Mouse (Mus musculus): ENCODE measurements around the gene Fam208b. TPM values are rescaled to one million over a fixed set of nuclear protein-coding genes. Genes with fewer than 3 reads are reported as not detected.
"Not testable (repeated sequence)": the region's sequence is repeated elsewhere in the genome, so short reads cannot be mapped to it uniquely, and the experiment has no call there.

Fam208b gene
- polyA plus RNA-seq, 1 experiment = 4.3 TPM

GRCm38 (mm10) chr13:3541159-3541782 is 69.6 kb downstream of the Fam208b start:
- DNase-seq = no peak
- 57% methylated on average over 2 of the region's 2 CpGs for WGBS

GRCm38 (mm10) chr13:3540166-3540565 is 70.7 kb downstream of the Fam208b start:
- H3K4me1 ChIP-seq (ENCODE audit: control insufficient read depth, insufficient read depth, low read length) = peaks cover 9% of the 10 kb centered on the region
- H3K4me3 ChIP-seq (replicated peaks; ENCODE audit: extremely low read depth, low read depth, low read length) = no peak overlapping the region
- TF ChIP-seq POLR2A (IDR thresholded peaks at IDR 0.05; ENCODE audit: borderline replicate concordance, extremely low read depth, low read depth, low read length) (no peak), CTCF (IDR thresholded peaks at IDR 0.05; ENCODE audit: insufficient read depth, low read length) (no peak)
- DNase-seq = no peak
- 53% methylated on average over 2 of the region's 2 CpGs for WGBS

More at GRCm38 (mm10) chr13:3541159-3541782, 69.6 kb downstream of the Fam208b start:
- no peak for TF ChIP-seq POLR2A (IDR thresholded peaks at IDR 0.05; ENCODE audit: borderline replicate concordance, extremely low read depth, low read depth, low read length)
- TF ChIP-seq CTCF (IDR thresholded peaks at IDR 0.05; ENCODE audit: insufficient read depth, low read length) = no peak
- Histone ChIP-seq H3K4me1 (ENCODE audit: control insufficient read depth, insufficient read depth, low read length) (peaks cover 15% of the 10 kb centered on the region), H3K4me3 (replicated peaks; ENCODE audit: extremely low read depth, low read depth, low read length) (no peak overlapping the region)

- no peak for TF ChIP-seq CTCF (IDR thresholded peaks at IDR 0.05; ENCODE audit: insufficient read depth, low read length)
- no peak for TF ChIP-seq POLR2A (IDR thresholded peaks at IDR 0.05; ENCODE audit: borderline replicate concordance, extremely low read depth, low read depth, low read length)
- H3K4me3 ChIP-seq (replicated peaks; ENCODE audit: extremely low read depth, low read depth, low read length) = peak overlapping the region; percentile 85
- 1% methylated on average over 15 of the region's 15 CpGs for WGBS
- DNase-seq = no peak
- peaks cover 7% of the 10 kb centered on the region for H3K4me1 ChIP-seq (ENCODE audit: control insufficient read depth, insufficient read depth, low read length)
Measured at GRCm38 (mm10) chr13:3538969-3539562, 71.8 kb downstream of the Fam208b start.

- TF ChIP-seq CTCF (IDR thresholded peaks at IDR 0.05; ENCODE audit: insufficient read depth, low read length) (no peak), POLR2A (IDR thresholded peaks at IDR 0.05; ENCODE audit: borderline replicate concordance, extremely low read depth, low read depth, low read length) (peak; percentile 64; the same call in 1 of the 2 replicates)
- WGBS = under 1% methylated on average over 58 of the region's 59 CpGs
- Histone ChIP-seq H3K4me3 (replicated peaks; ENCODE audit: extremely low read depth, low read depth, low read length) (peak overlapping the region; percentile 85), H3K4me1 (ENCODE audit: control insufficient read depth, insufficient read depth, low read length) (peaks cover 4% of the 10 kb centered on the region)
- DNase-seq = peak; percentile 79
Measured at GRCm38 (mm10) chr13:3538223-3538968, 72.5 kb downstream of the Fam208b start.

- WGBS = 1% methylated on average over 47 of the region's 47 CpGs
- TF ChIP-seq CTCF (IDR thresholded peaks at IDR 0.05; ENCODE audit: insufficient read depth, low read length) = no peak
- peak; percentile 72; the same call in 1 of the 2 replicates for TF ChIP-seq POLR2A (IDR thresholded peaks at IDR 0.05; ENCODE audit: borderline replicate concordance, extremely low read depth, low read depth, low read length)
- H3K4me3 ChIP-seq (replicated peaks; ENCODE audit: extremely low read depth, low read depth, low read length) = peak within 1 kb of the TSS; percentile 99
- peak; percentile 96 for DNase-seq
- H3K4me1 ChIP-seq (ENCODE audit: control insufficient read depth, insufficient read depth, low read length) = peaks cover 4% of the 10 kb centered on the region
Measured at GRCm38 (mm10) chr13:3537594-3538222, 73.2 kb downstream of the Fam208b start, which contains the start of gene Gdi2. Gdi2 (plus strand) TSS chr13:3538063.

- H3K4me1 ChIP-seq (ENCODE audit: control insufficient read depth, insufficient read depth, low read length) = no peaks in the 10 kb centered on the region
- TF ChIP-seq CTCF (IDR thresholded peaks at IDR 0.05; ENCODE audit: insufficient read depth, low read length) (no peak), POLR2A (IDR thresholded peaks at IDR 0.05; ENCODE audit: borderline replicate concordance, extremely low read depth, low read depth, low read length) (no peak)
- 91% methylated on average over 4 of the region's 4 CpGs for WGBS
Measured at GRCm38 (mm10) chr13:3534146-3534545, 76.8 kb downstream of the Fam208b start.

GRCm38 (mm10) chr13:3532451-3532850 is 78.5 kb downstream of the Fam208b start:
- no peak for TF ChIP-seq CTCF (IDR thresholded peaks at IDR 0.05; ENCODE audit: insufficient read depth, low read length)
- no peak for TF ChIP-seq POLR2A (IDR thresholded peaks at IDR 0.05; ENCODE audit: borderline replicate concordance, extremely low read depth, low read depth, low read length)
- 58% methylated on average over 4 of the region's 4 CpGs for WGBS
- H3K4me1 ChIP-seq (ENCODE audit: control insufficient read depth, insufficient read depth, low read length) = no peaks in the 10 kb centered on the region
- DNase-seq = no peak
- no peak overlapping the region for H3K4me3 ChIP-seq (replicated peaks; ENCODE audit: extremely low read depth, low read depth, low read length)

More at GRCm38 (mm10) chr13:3534146-3534545, 76.8 kb downstream of the Fam208b start:
- no peak for DNase-seq
- H3K4me3 ChIP-seq (replicated peaks; ENCODE audit: extremely low read depth, low read depth, low read length) = no peak overlapping the region

GRCm38 (mm10) chr13:3531692-3532320 is 79.1 kb downstream of the Fam208b start:
- no peak for DNase-seq
- Histone ChIP-seq H3K4me3 (replicated peaks; ENCODE audit: extremely low read depth, low read depth, low read length) (no peak overlapping the region), H3K4me1 (ENCODE audit: control insufficient read depth, insufficient read depth, low read length) (no peaks in the 10 kb centered on the region)
- TF ChIP-seq POLR2A (IDR thresholded peaks at IDR 0.05; ENCODE audit: borderline replicate concordance, extremely low read depth, low read depth, low read length) (no peak), CTCF (IDR thresholded peaks at IDR 0.05; ENCODE audit: insufficient read depth, low read length) (no peak)
- WGBS = 47% methylated on average over 10 of the region's 10 CpGs

- H3K4me3 ChIP-seq (replicated peaks; ENCODE audit: extremely low read depth, low read depth, low read length); H3K4me1 ChIP-seq (ENCODE audit: control insufficient read depth, insufficient read depth, low read length); DNase-seq: not testable (repeated sequence)
- WGBS = 77% methylated on average over 2 of the region's 2 CpGs
Measured at GRCm38 (mm10) chr13:3531176-3531575, 79.7 kb downstream of the Fam208b start.
